Mouse (Mus musculus) myocyte (in vitro differentiated cells): ENCODE data around the gene Dmac2.

Source experiments
- MAX ChIP-seq: IDR thresholded peaks from one replicate; pipeline ENCODE4 v1.6.1; 2011; ENCODE audit warnings: low read depth, mild to moderate bottlenecking, control low read depth
- POLR2A ChIP-seq: IDR thresholded peaks from one replicate; pipeline ENCODE4 v1.6.1; 2011; ENCODE audit warnings: low read depth, mild to moderate bottlenecking, control low read depth, moderate library complexity; ENCODE audit not compliant: insufficient read length

DNA sequence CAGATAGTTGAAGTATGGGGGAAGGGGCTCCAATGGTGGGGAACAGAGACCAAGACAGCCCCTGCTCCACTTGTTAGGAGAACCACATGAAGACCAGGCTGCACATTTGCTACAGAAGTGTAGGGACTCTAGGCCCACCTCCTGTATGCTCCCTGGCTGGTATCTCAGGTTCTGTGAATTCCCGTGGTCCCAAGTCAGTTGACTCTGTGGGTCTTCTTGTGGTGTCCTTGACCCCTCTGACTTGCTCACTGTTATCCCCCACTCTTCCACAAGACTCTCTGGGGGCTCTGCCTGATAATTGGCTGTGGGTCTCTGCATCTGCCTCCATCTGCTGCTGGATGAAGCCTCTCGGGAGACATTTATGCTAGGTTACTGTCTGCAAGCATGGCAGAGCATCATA lies 28.0 kb upstream of the Dmac2 start:
- TF ChIP-seq POLR2A = no peak
- TF ChIP-seq MAX = no peak
